Mouse (Mus musculus) naive thymus-derived CD4-positive, alpha-beta T cell, adult 2 months (primary cell): ENCODE results near the gene Dock8.
A peak's percentile ranks its signal among the peaks of the same experiment; 100 is the strongest.
"Not testable (repeated sequence)": the region's sequence is repeated elsewhere in the genome, so short reads cannot be mapped to it uniquely, and the experiment has no call there.

ENCODE experiments used
- DNase-seq: peaks from one replicate; pipeline ENCODE4 v3.0.0-alpha.2; 2011; ENCODE audit warnings: low read depth

Gene Dock8

DNA sequence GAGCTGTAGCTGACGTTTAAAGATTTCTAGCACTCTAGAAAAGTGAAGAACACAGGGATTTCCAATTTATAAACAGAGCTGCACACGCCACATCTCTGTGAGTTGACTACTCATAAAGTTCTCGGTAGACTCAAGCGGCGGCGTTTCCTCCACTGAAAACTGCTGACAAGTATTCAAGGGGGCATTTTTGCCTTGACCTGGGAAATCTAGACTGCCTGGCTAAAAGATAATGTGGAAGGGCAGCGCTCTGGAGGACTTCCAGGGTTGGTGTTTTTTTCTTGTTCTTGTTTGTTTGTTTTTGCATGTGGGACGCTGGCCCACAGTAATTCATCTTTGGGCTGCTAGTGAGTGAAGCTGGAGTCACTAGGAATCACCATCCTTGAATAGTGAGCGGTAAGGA lies 819 bp downstream of the Dock8 start:
- DNase-seq: peak; percentile 18

DNA sequence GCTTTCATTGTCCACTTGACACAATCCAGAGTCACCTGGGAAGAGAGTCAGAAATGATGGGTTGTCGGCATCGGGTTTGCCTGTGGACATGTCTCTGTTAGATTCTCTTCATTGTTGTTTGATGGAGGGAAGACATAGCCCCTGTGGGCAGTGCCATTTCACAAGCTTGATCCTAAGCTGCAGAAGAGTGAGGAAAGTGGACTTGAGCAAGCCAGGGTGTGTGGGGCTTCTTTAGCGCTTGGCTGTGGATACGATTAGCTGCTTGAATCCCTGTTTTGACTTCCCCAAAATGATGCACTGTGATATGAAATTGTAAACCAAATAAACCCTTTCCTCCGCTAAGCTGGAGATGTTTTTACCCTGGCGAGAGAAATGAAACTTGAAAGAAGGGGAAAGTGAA lies 2.7 kb downstream of the Dock8 start:
- DNase-seq: no peak

DNA sequence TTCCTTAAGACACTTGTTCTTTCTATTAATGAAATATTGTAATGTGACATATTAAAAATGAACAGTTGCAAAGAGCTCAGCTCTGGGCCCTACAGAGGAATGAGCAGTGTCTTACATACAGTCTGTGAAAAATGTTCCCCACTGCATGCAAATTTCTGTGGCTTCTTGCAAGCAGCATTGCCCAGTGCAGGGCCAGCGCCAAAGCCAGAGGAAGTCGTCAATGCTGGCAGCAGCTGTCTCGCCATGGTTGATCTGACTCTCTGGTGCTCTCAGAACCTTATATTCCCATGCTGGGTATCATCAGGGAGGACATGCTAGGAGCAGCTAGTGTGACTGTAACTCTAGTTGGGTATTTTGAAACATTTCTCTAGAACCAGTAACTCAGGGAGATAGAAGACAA lies 3.5 kb downstream of the Dock8 start:
- no peak for DNase-seq

DNA sequence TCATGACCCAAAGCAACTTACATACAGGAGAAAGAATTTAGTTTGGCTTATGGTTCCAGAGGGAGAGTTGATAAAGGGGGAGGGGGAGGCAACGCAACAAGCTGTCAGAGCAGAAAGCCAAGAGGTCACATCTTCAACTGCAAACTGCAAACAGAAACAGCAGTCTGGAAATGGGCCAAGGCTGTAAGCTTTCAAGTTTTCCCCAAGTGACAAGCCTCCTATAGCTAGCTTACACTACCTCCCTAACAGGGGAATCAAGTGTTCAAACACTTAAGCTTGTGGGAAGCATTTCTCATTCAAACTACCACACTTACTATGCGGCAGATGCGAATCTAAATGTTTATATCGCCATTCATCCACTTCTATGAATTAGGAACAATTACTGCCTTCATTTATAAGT lies 4.5 kb downstream of the Dock8 start:
- no peak for DNase-seq

DNA sequence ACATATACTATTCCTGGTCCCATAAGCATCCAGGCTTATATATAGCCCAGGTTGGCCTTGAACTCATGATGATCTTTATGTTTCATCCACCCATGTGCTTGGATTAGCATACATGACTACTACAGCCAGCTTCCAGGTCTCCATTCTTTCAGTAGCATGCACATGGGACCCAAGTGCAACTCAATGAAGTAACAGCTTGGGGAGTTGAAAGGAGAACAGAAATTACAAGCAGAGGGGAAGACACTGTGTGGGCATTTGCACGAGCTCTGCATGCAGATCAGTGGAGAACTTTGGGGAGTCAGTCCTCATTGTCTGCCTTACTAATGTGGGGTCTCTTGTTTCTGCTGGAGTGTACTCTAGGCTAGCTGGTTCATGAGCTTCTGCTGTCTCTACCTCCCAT lies 7.4 kb downstream of the Dock8 start:
- DNase-seq: no peak

DNA sequence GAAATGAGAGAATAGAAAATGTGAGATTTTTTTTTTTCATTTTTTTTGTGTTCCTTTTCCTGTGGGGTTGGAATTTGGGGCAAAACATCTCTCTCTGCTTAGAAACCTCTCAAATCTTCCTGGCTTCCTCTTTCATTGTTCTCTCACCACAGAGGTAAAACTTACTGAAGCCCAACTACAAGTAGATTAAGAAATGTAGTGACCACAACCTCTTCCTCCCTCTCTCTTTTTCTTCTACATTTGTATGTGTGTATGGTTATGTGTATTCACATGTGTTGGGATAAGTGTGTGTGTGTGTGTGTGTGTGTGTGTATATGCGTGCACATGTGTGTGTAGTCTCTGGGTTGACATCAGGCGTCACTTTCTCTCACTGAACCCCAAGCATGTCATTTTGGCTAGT lies 9.2 kb downstream of the Dock8 start:
- no peak for DNase-seq

DNA sequence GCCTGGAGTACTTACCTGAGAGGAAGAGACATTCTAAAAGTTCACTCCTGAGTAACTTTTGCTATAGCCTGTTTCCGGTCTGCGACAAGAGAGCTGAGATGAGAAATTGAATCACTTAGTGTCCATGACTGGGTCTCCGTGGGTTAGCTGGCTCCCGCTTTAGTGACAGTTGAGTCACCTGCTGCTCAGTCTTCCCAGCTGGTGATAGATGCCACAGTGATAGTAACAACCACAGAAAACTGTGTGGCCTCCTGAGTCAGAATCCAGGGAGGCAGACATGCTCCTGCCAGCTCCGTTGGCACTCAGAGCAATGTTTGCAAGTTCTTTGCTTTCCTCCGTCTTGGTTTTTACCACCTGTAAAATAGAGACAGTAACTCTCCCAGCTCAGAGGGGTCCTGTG lies 23.4 kb downstream of the Dock8 start:
- DNase-seq: peak; percentile 41

DNA sequence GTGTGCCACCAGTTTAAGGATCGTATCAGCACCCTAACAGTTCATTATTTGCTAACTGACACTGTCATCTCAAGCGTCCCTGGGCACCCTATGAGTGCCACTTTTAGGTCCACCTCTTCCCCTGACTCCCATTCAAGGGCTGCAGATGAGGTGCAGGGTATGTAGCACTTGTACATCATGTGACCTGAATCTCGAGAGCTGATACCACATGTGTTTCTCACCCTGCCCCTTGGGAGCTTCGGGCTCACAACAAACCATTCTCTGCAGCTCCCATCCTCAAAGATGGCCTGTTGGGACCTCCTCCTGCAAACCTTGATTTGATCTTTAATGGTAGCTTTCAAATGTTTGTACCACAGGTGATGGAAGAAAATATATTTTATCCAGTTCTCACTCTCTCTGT lies 32.4 kb downstream of the Dock8 start:
- no peak for DNase-seq

DNA sequence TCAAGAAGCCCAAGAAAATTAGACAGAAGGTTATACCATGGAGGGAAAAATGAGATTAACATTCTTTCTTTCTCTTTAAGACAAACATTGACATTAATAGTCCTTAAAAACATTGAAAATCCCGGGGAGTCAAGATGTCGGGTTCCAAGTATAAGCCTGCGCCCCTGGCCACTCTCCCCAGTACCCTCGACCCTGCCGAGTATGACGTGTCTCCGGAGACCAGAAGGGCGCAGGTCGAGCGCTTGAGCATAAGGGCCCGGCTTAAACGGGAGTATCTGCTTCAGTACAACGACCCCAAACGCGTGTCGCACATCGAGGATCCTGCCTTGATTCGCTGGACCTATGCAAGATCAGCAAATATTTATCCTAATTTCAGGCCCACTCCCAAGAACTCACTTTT lies 33.7 kb downstream of the Dock8 start:
- not testable (repeated sequence) for DNase-seq

DNA sequence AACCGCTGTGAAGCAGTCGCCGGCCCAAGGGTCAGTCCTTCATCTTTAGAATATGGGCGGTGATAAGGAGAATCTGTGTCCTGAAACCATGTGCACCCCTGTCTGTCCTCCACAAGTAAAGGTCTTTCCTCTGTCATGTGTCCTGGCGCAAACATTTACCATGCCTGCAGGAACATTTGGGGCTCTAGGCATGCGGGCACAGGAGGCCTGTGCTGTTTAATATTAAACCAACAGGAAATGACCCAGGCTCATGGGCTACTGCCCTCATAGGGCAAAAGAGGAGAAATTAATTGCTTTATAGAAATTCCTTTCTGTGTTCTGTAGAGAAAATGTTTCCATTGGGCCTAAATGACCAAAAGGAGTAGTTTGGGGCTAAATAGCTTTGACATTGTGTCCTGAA lies 36.5 kb downstream of the Dock8 start:
- DNase-seq: no peak

DNA sequence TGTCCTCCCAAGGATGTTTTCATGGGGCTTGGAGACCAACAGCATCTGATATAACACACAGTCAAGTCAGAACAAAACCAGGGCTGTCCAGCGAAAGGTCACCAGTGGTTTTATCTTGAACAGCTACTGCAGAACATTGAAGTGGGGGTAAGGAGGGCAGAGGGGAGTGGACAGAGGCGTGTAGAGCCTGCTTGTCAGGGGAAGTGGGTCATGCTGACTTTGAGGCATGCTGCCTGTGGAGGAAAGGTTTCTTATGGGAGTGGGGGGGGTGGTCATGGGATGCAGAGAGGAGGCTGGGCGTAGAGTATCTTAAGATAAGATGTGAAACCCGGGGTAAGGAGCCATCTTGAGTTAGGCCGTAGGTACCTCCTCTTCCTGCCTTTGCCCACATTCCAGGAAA lies 37.5 kb downstream of the Dock8 start:
- DNase-seq: no peak

DNA sequence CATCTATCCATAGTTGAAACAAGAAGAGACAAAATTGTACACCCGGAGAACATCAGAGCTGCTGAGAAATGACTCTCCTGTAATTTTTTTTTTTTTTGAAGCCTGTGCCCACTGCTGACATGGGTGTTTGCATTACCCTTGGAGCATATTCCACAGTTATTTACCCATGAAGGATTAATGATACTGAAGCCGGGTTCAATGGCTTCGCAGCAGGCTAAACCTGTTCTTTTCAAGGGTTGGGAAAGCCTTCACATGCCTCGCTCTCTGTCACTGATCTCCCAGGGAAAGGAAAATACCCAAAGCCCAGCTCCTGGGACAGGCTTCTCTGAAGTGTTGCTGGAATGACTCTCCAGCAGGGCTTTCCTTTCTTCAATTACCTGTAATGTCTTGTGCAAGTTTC lies 37.9 kb downstream of the Dock8 start:
- no peak for DNase-seq

DNA sequence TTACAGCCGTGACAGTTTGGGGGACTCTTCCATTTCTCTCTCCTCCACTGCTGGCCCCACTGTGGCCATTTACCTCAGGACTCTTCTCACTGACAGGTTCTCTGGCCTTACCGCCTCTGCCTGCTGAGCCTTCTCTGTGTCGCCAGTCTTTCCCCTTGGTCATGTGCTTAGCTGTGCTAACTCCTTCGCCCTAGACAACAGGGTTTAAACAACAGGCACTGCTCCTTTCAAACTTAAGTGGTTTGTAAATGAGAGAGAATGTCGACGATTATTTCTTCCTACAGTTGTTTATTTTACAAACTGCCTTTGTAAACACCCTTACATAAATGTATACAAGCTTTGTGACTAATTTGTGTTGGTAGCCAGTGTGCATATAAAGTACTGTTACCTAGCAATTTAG lies 39.0 kb downstream of the Dock8 start:
- no peak for DNase-seq

DNA sequence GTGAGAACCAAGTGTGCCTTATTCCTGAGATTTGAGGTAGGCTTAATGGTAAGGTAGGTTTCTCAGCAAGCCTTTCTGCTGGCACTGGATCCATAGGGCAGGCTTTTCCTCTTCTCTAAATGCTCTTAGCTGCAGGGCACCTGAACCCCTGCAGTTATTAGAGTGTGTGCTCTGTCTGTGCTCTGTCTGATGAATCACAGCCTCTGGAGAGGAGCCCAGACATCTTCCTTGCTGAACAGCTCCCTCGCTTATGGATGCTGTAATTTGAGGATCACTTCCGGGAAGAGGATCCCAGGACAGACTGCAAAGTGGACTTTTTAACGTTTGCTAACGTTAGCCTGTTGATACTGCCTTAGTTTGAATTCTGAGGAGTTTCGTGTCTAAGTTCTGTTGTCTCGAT lies 41.9 kb downstream of the Dock8 start:
- no peak for DNase-seq

DNA sequence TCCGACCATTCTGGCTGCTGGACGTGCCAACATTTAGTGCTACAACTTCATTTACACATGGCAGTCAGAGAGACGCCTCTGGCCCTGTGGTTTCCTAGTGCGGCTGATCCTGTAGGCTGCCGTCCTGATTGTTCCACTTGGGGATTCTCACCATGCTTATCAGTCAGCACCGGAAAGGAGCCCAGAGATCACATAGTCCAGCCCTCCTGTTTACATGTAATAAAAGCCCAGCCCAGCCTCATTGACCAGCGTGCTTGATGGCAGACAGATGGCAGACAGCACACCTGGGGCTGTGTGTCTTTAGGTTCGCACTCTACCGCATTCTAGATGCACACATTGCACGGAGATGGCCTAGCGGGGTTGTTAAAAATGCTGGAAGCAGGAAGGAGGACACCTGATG lies 43.6 kb downstream of the Dock8 start:
- DNase-seq: no peak

DNA sequence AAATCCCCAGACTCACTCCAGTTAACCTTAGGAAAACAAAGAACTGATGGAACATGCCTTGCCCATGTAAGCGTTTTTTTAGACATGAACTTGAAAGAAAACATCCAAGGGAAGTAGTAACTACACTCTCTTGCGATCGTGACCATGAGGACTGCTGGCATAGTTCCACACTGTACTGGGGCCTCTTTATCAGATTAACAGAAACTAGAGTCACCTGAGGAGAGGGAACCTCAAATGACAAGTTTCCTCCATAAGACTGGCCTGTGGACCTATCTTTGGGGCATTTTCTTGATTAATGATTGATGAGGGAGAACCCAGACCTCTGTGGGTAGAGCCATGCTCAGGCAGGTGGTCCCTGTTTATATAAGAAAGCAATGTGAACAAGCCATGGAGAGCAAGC lies 44.7 kb downstream of the Dock8 start:
- DNase-seq: no peak

DNA sequence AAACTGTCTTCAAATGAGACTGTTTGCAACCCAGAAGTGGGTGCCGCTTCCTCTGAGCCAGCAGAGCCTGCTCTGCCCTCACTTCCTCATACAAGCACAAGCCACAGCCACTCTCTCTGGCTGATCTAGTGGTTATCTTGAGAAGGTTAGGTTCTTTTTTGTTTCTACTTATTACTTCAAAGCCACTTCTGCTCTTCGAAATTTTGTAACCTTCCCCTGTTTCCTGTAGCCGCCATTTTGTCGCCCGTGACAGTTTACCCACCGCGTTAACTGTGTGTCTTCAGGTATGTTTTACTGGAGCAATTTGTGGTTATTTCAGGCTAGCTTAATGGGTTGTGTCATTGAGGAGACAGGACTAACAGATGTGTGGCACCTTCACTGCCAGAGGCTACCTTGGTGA lies 53.0 kb downstream of the Dock8 start:
- DNase-seq: peak; percentile 91

DNA sequence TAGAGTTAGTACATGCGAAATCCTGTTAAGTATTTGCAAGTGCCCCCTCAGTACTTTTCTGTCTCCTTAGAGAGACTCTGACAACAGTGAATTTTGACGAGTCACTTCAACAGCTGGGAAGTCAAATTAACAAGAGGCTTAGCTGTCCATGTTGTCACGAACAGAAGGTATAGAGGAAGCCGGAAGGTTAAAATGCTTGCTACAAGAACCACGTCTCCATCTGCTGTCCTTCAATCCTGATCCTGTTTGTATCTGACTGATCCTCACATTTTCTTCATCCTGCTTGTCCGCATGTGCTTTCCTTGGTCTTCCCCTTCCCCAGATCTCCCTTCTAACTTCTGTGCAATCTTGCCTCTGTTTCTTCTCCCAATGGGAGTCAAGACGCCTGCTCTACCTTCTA lies 53.8 kb downstream of the Dock8 start:
- peak; percentile 60 for DNase-seq

DNA sequence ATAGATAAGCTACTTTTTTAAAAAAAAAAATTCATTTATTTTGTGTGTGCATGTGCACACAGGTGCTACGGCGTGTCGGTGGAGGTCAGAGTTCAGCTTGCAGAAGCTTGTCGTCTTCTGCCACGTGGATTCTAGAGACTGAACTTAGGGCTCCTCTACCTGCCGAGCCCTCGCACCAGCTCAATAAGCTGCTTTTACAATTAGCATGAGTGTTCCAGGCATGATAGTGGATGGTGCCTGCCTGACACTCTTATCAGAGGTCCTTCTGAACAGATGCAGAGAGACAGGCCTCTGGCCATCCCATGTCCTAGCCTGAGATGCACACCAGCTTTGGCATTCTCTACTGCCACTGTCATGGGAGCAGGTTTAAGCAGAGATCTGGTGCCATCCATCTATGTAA lies 55.7 kb downstream of the Dock8 start:
- peak; percentile 39 for DNase-seq

DNA sequence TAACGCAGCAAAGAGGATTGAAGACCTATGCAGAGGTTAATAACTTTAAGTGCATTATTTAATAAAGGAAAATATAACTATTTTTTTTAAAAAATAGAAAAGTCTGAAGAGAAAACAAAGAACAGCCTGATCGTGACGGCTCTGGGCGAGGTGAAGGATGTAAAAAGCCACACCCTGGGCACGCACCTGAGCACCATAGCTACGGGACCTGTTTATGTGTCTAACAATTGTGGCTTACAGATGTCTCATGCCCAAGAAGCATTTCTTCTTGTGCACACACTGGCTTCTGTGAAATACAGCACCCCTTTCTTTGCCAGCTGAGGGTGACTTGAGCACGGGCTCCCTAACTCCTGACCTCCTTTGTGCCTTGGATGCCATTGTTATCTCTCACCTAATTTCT lies 56.2 kb downstream of the Dock8 start:
- peak; percentile 68 for DNase-seq

DNA sequence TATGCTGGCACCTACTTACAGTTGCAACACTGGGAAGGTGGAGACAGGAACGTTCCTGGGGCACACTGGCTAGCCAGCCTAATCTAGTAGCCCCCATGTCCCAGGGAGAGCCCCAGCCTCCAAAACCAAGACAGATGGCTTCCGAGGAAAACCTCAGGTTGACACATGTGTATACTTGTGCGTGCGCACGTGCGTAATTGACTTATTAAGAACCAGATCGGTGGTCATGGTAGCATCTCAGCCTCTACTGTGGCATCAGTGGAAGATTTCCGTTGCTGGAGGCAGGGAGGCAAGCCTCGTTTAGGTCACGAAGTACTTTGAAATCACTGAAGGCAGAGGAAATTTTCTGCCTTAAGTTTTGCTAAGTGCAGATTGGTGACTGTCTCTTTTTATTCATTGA lies 56.9 kb downstream of the Dock8 start:
- no peak for DNase-seq

DNA sequence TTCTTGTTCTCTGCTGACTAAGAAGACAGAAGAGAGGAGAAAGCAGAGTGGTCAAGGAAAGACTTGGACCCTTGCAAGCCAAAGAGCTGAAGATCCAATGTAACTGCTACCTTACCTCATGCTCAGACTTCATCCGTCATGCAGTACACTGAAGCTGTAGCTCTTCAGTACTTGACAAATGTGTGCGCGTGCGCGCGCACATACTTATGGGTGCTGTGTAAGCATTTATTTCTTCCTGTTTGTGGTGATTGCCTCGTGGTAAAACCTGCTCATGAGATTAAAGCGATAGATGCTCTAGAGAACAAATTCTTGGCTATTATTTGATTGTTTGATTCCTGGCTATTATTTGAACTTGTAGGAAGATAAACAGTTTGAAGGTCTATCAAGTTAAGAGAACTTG lies 58.5 kb downstream of the Dock8 start:
- peak; percentile 70 for DNase-seq

DNA sequence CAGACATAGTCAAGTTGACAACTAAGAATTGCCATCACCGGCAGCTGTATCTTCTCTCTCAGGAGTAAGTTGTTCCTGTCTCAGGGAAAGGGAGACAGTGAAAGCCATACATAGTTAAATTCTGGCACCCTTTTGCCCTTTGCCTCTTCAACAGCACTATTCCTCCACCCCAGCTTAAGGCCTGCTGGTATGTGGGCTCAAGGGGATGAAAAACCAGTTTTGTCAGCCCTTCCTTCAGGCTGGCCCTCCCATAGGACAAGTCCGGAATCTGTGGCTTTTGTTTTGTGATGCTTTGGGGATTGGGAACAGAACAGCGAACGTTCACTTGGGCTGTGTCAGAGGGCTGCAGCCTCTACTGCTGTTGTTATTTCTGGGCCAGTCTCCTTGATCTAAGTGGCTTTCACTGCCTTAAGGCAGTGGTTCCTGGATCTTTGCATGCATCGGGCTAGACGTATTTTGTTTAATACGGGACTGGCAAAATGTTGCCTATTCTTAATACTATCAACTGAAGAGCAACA lies 60.6 kb downstream of the Dock8 start:
- no peak for DNase-seq

DNA sequence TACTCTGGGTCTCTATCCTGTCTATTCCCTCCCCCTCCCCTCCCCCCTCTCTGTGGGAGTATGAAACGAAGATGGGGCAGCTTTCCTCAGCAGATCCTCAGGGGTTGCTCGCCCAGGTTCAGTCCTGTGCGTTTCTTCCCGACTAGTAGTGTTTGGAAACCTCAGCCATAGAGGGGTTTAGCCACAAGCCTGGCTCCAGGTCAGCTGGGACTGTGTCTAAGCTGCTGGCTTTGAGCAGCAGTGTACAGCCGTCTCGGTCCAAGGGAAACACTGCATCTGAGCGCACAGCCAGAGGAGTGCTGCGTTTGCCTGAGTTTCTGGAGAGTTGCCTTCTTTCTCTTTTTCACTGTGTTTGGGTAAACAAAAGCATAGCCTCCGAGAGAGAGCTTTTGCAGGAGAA lies 61.0 kb downstream of the Dock8 start:
- DNase-seq: no peak

DNA sequence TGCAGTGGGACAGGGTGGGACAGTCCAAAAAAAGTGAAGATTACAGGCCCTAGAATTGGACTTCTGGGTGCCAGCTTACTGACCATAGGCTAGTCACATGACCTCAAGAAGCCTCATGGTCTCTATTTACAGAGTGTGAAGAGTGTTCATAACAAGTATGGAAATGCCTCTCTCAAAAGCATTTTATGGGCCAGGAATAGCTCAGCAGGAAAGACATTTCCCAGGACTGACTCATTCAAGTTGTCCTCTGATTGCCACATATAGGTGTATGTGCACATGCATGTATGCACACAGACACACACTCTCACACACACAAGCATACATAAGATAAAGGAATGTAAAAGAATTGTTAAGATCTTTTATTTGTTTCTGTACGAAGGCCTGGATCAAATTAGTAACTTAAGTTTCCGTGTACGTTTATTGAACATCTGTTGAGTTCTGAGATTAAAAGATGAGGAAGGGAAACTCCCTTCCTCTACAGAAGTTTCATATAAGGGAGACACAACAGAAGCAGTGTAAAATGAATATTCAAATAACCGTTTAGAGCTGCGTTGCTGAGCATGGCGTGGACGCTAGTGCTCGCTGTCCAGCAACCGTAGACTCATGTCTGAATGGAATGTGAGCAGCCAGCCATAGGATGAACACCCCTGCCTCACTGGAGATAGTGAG lies 63.0 kb downstream of the Dock8 start:
- peak; percentile 56 for DNase-seq
